Mouse (Mus musculus): ENCODE results near the gene Olfr1230.

DNA sequence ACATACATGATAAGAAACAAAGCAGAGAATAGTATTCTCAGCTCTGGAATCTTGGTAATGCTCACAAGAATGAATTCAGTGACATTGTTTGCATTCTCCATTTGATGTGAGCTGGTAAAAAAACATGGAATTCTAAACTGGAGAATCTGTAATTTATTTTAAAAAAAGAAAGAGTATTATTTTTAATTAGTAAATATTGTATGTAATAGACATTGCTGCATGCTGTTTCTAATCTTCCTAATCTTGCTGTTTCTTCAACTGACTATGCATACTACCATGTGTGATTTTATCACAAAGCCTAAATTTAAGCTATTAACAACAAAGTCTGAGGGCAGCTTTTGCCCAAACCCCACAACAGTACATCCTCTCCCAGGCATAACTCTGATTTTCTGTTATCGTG, at the start of gene Olfr1230:
- TF ChIP-seq GATA1 (IDR thresholded peaks at IDR 0.05; ENCODE audit: borderline replicate concordance, low read length): no peak
- no peak for TF ChIP-seq FLI1 (IDR thresholded peaks at IDR 0.05; ENCODE audit: low read length)
